ENCODE assay signal across 7 mouse cellular contexts in the genomic region with DNA sequence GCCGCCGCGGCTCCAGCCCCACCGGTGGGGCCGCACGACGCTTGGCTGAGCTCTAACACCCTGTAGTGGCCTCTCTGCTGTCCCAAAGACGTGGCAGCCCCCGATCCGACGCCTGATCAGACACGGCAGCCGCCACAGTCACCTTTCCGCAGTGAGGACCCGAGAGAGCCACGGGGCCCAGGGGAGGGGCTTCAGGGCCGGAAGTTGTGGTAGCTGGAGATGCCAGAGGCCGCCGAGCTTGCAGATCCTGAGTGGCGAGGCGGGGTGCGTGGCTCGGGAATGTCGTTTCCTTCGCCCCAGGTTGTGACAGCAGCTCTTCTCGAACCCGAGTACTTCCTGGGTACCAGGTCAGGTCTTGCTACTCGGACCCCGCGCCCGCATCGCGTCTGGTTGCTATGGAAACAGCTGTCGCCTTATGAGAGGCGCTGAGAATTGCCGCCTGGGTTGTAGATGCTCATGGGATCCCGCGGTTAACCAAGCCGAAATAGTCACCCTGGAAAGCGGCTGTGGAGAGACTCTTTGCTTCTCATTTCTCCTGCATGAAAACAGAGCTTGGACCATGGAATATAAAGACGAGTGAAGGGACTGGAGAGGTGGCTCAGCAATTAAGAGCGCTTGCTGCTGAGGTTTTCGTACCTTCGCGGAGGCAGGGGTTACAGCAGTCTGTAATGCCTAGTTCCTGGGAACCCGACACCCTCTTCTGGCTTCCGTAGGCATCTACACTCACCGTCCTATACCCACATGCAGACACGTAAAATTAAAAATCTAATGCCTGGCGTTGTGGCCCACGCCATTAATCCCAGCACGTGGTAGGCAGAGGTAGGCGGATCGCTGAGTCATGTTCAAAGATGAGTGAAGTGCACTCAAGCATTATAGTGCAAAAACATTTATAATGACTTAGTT. TPM values are rescaled to one million over a fixed set of nuclear protein-coding genes. Genes with fewer than 3 reads are reported as not detected.
DNase-seq lines count a peak whose midpoint lies in the region; ATAC-seq and TF ChIP-seq lines count a peak whose summit lies in the region.

A gene (minus strand): TSS at position 26 of the 903 bp plus-strand sequence.

- WGBS in embryonic facial prominence, embryonic 10.5 days, result 8% methylated on average over 54 of the region's 54 CpGs
- 8% methylated on average over 54 of the region's 54 CpGs for WGBS in intestine, postnatal 0 days
- WGBS in midbrain, embryonic 11.5 days, result 9% methylated on average over 53 of the region's 54 CpGs

- DNase-seq in adrenal gland, postnatal 14 days, result peak; percentile 94
- DNase-seq in embryonic facial prominence, embryonic 10.5 days (ENCODE audit: low spot score), result peak; percentile 92
- DNase-seq in gonadal fat pad, adult 2 months (ENCODE audit: low read depth), result no peak
- peak; percentile 89 for DNase-seq in left cerebral cortex, postnatal 4 days
- DNase-seq in midbrain, embryonic 11.5 days (ENCODE audit: low spot score, missing footprints), result peak; percentile 99
- peak; percentile 83 for DNase-seq in right cerebral cortex, postnatal 4 days

- peaks cover 13% of the 10 kb centered on the region; the same call in 1 of the 2 replicates for H3K36me3 ChIP-seq in embryonic facial prominence, embryonic 10.5 days (replicated peaks)
- H3K36me3 ChIP-seq in intestine, postnatal 0 days (ENCODE audit: control insufficient read depth, insufficient read depth), result no peaks in the 10 kb centered on the region
- H3K36me3 ChIP-seq in midbrain, embryonic 11.5 days (ENCODE audit: control insufficient read depth, insufficient read depth, low read length), result no peaks in the 10 kb centered on the region

- H3K9ac ChIP-seq in intestine, postnatal 0 days (ENCODE audit: low read depth, low read length), result peak within 1 kb of the TSS; percentile 98
- H3K9ac ChIP-seq in midbrain, embryonic 11.5 days (ENCODE audit: low read length), result peak within 1 kb of the TSS; percentile 86

- intact Hi-C loops in left cerebral cortex, postnatal 4 days (cut with DNase I), result loop anchor here (10.0 kb wide), 1 partner anchor 108 kb away; no protein-coding TSS in a partner anchor

- H3K4me1 ChIP-seq in embryonic facial prominence, embryonic 10.5 days, result peaks cover 13% of the 10 kb centered on the region
- peaks cover 4% of the 10 kb centered on the region; the same call in 1 of the 2 replicates for H3K4me1 ChIP-seq in intestine, postnatal 0 days (replicated peaks; ENCODE audit: control insufficient read depth, insufficient read depth, low read length)
- peaks cover 8% of the 10 kb centered on the region; the same call in 1 of the 2 replicates for H3K4me1 ChIP-seq in midbrain, embryonic 11.5 days (ENCODE audit: control insufficient read depth, insufficient read depth, low read length)

- peak; percentile 93 for ATAC-seq in intestine, postnatal 0 days
- peak; percentile 95 for ATAC-seq in midbrain, embryonic 11.5 days (ENCODE audit: low FRiP score)

- no peaks in the 10 kb centered on the region for H3K9me3 ChIP-seq in embryonic facial prominence, embryonic 10.5 days
- no peaks in the 10 kb centered on the region for H3K9me3 ChIP-seq in intestine, postnatal 0 days (ENCODE audit: control insufficient read depth)
- H3K9me3 ChIP-seq in midbrain, embryonic 11.5 days (ENCODE audit: control insufficient read depth, low read length), result no peaks in the 10 kb centered on the region

- peak within 1 kb of the TSS; percentile 79 for H3K4me3 ChIP-seq in embryonic facial prominence, embryonic 10.5 days
- H3K4me3 ChIP-seq in intestine, postnatal 0 days (ENCODE audit: low read depth, low read length), result peak within 1 kb of the TSS; percentile 92
- H3K4me3 ChIP-seq in midbrain, embryonic 11.5 days (ENCODE audit: low read depth, low read length), result peak within 1 kb of the TSS; percentile 85

- H3K4me2 ChIP-seq in intestine, postnatal 0 days (replicated peaks; ENCODE audit: low read depth), result peak within 1 kb of the TSS; percentile 76
- peak within 1 kb of the TSS; percentile 40 for H3K4me2 ChIP-seq in midbrain, embryonic 11.5 days

- peak; percentile 39 for TF ChIP-seq CTCF in intestine, postnatal 0 days (IDR thresholded peaks at IDR 0.05; ENCODE audit: low read depth)

- H3K27ac ChIP-seq in embryonic facial prominence, embryonic 10.5 days (replicated peaks), result peak within 1 kb of the TSS; percentile 100
- H3K27ac ChIP-seq in intestine, postnatal 0 days (ENCODE audit: low read depth, low read length), result peak within 1 kb of the TSS; percentile 94
- peak within 1 kb of the TSS; percentile 85 for H3K27ac ChIP-seq in midbrain, embryonic 11.5 days (ENCODE audit: low read depth, low read length)

- no peaks in the 10 kb centered on the region for H3K27me3 ChIP-seq in embryonic facial prominence, embryonic 10.5 days (replicated peaks; ENCODE audit: low read depth, poor library complexity, severe bottlenecking)
- H3K27me3 ChIP-seq in intestine, postnatal 0 days (replicated peaks; ENCODE audit: control insufficient read depth, insufficient read depth, low read length), result no peaks in the 10 kb centered on the region
- H3K27me3 ChIP-seq in midbrain, embryonic 11.5 days (ENCODE audit: control insufficient read depth, insufficient read depth, low read length), result no peaks in the 10 kb centered on the region

RNA-seq across cellular contexts. Expression of the gene that starts here (rescaled TPM):
- 30.0 and 31.1 TPM in 2 replicates for total RNA-seq in adrenal gland, postnatal 14 days (2021)
- 30.3 and 32.8 TPM in 2 replicates for polyA plus RNA-seq in embryonic facial prominence, embryonic 10.5 days (2016; fragmentation: Nextera tagmentation; extraction: Ambion mirVana)
- 11.8 and 13.9 TPM in 2 replicates for polyA plus RNA-seq in gonadal fat pad, adult 2 months (2012; rRNA removed)
- 28.3 and 28.4 TPM in 2 replicates for polyA plus RNA-seq in intestine, postnatal 0 days (2015; fragmentation: Nextera tagmentation; extraction: Ambion mirVana)
- total RNA-seq in left cerebral cortex, postnatal 4 days (2021), result 10 to 100 TPM; 36.4 to 38.2 TPM
- 44.4 and 45.9 TPM in 2 replicates for polyA plus RNA-seq in midbrain, embryonic 11.5 days (2014; fragmentation: Nextera tagmentation; extraction: Ambion mirVana)
